Mouse (Mus musculus) layer of hippocampus, adult 11-12 months (tissue): Measurements from ENCODE around the gene Gm20388.

Experiments
- DNase-seq: peaks from one replicate; pipeline ENCODE4 v3.0.0; 2022; ENCODE audit warnings: low spot score

Gm20388 gene

DNA sequence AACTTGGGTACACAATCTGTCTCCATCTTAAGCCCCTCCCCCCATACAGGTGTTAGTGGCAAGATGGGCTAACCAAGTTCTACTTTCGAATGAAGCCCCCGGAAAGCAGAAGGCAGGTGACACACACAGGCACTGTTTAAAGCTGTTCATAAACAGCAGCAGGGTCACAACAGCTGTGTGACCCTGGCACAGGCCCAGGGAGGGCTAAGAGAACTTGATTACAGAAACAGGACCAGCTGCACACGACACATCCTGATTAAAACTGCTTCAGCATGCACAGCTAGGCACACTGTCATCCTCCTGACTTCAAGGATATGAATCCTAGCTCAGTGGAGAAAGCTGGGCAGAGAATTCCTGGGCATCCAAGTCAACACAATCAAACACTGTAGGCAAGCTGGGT, 1551.5 kb downstream of the Gm20388 start:
- DNase-seq = no peak

DNA sequence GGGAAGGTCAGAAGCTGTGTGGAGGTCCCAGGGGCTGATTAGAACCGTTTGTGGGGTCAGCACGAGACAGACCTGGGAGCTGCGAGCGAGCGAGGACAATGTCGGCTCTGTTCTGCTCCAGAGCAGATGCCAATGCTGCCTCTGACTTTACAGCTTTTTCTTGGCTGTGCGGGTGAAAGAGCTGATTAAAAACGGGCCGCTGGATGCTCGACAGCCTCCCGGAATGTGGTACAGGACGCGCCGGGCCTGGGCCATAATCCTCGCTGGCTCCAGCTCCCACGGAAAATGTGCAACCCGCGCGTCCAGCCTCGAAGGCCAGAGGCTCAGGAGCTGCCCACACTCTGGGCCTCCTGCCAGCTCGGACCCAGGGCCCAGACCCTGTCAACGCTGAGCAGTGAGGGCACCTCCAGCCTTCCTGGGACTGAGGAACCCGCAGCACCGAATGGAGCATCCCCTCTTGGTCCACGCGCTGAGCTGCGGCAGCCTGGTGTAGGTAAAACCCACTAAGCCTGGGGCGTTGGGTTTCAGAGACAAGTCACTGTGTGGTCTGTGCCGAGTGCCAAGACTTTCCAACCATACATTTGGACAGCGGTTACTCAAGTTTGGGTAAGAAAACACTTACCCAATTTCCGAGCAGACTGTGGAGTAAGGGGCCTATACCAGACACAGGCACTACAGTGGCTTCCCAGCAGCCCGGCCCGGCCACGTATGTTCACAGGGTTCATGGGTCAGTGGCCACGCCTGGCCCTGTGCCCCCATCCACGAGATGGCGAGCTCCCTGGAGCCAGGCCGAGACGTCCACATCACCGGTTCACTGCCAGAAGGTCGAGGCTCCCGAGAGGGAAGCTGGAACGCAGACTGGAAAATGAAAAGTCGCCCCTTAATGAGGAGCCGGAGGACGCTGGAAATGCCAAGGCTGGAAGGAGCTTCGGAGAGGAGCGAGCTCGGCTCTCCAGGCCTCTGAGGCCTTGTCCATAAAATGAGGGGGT, 1557.7 kb downstream of the Gm20388 start:
- DNase-seq = no peak

- DNase-seq = no peak
Observed at GRCm38 (mm10) chr8:121474161-121474897, 1563.7 kb downstream of the Gm20388 start.

- DNase-seq = no peak
Observed at GRCm38 (mm10) chr8:121474898-121475284, 1564.2 kb downstream of the Gm20388 start.

- DNase-seq = no peak
Observed at GRCm38 (mm10) chr8:121477851-121478547, 1567.4 kb downstream of the Gm20388 start.

DNA sequence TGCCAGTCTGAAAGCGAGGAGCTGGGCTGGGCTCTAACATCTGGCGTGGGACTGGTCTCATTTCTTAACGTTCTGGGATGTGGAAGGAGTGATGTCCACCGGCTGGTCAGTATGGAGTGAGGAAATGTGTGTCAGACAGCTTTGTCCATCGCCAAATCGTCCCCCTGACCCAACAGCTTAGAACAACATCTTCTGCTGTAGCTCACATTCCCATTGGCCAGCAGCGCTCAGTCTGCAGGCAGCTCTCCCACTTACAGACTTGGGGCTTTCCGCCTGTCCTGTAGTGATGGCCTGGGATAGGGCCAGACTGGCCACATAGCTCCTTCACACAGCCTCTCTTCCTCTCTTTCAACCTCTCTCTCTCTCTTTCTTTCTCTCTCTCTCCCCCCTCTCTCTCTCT, 1568.5 kb downstream of the Gm20388 start:
- DNase-seq = no peak

- no peak for DNase-seq
Observed at GRCm38 (mm10) chr8:121480411-121481031, 1569.9 kb downstream of the Gm20388 start.

DNA sequence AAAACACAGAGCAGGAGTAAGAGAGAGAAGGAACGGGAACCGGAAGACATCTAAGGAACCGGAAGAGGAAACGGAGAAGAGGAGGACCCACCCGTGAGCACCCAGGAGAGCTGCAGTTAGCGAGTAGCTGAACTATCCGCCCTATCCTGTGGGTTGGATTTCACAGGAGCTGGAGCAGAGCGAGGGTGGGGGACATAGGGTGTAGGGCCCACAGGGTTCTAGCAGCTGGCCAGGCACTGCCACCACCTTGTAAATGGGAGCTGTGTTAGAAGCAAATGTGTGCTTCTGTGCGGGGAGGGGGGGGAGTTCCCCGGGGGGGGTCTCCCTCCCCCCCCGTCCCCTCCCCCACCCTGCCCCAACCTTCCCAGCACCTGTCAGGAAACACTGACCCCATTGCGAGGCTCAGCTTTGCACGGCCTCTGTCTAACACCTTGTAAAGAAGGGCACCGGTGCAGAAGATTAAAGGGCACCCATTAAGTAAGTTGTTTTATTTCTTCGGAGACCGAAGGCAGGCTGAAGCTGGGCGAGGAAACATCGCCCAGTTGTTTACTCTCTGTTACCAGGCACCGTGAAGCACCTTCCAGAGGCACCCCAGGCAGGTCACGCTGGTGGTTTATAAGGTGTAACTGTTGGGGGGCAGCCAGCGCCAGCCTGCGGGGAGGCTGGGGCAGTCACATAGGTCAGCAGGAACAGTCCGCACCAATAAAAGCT, 1573.6 kb downstream of the Gm20388 start:
- DNase-seq = no peak

- DNase-seq = no peak
Observed at GRCm38 (mm10) chr8:121491633-121492032, 1581.0 kb downstream of the Gm20388 start.

DNA sequence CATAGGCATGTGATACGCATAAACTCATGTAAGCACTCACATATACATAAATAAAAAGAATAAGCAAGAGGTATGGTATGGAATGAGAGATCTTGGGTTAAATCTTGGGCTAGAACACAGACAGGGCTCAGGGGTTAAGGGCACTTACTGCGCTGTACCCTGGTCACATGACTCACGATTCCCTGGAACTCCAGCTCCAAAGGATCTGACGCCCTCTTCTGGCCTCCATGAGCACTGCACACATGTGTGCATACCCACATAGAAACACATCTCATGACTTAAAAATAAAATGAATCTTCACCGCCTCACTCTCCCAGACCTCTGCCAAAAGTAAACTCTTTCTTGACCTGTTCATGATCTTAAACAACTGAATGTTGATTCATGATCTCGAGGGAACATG, 1587.0 kb downstream of the Gm20388 start:
- no peak for DNase-seq

- no peak for DNase-seq
Observed at GRCm38 (mm10) chr8:121511751-121512150, 1601.1 kb downstream of the Gm20388 start.

DNA sequence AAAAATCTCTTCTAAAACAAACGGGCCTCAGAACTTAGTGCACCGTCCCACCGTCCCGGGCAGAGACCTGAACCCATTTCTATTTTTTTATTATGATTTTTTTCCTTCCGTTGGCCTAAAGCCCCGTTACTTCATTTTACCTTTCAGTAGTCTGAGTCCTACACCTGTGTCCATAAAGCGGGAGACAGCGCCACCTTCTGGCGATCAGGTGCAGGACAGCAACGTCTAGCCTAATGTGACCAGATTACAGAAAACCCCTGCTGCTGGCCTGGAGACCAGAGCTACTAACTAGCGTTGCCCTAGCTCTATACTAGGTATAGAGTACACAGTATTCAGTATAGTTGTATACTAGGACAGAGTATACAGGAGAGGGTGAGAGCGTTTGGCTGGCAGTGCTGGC, 1602.8 kb downstream of the Gm20388 start:
- DNase-seq = peak; percentile 83

DNA sequence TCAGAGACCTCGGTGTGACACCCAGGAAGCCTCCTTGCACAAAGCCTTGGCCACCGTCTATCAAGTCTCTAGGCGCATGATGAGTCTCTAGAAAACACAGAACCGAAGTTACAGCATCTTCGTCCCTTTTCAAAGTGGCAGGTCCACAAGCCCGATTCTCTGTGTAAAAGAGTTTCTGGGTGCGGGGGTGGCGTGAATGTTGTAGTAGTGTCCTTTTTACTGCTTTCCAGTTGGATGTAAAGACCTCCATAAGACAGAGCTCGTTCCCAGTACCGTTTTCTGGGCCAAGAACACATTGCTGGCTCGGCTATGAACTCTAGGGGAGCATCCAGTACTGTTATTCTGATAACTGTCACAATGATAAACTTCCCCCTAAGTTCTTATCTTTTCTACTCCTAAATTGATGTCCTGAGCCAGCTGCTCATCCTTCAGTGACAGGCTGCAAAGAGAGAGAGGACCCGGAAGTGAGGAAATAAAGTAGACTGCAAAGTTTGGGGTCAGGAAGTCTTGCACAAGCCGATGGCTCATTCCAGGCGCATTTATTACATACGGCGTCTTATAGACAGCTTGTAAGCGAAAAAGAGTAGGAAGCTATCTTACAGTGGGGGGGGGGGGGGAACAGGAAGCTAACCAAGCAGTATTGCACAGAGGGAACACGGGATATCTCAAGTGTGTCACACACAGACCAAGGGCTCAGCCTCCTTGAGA, 1614.6 kb downstream of the Gm20388 start:
- no peak for DNase-seq

DNA sequence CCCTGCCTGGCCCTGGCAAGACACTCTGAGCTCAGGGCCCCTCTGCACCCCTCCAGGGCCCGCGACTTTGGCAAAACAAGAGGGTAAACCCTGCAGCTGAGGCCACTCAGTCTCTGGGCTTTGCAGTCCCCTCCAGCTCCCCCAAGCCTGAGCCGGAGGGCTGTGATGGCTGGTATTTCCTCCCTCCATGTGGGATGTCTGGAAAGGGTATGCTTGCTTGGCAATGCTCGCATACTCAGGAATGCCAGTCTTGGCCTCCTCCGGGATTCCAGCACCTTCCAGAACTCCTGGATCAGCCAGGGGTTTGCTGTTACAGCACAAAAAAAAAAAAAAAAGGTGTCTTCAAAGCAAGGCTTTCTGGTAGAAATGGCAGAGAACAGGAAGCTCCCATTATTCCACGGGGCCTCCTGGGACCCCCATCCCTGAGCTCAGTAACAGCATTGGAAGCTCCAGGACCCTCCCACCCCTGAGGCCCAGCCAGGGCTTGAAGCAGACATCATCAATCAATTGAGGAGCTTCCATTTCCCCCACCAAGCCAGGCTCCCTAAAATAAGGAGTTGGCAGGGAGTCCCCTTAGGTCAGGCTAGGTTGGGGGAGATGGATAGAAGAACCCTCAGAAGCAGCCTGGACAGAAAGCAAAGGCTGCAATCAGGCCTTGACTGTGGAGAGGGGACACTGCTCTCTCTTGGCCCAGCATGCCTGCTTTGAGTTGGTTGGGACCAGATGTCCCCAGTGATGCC, 1616.3 kb downstream of the Gm20388 start:
- no peak for DNase-seq

DNA sequence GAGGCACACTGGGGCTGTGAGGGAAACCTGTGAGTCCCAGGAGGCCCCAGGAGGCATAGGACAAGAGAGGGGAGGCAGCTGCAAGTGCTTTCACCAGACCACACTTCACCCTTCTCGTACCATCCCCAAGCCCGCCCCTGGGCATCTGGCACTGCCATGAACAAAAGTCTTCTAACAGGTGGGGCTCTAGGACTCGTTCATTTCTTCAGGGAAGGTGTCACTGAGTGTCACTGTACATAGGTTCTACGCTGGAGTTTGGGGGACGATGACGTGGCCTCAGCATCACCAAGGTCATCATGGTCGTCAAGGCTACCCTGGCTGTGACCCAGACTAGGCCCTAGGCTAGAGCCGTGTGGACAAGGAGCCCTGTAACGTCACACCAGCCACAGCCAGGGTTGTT, 1617.1 kb downstream of the Gm20388 start:
- no peak for DNase-seq

- DNase-seq = no peak
Observed at GRCm38 (mm10) chr8:121528790-121529189, 1618.1 kb downstream of the Gm20388 start.

- no peak for DNase-seq
Observed at GRCm38 (mm10) chr8:121530639-121531038, 1620.0 kb downstream of the Gm20388 start.

DNA sequence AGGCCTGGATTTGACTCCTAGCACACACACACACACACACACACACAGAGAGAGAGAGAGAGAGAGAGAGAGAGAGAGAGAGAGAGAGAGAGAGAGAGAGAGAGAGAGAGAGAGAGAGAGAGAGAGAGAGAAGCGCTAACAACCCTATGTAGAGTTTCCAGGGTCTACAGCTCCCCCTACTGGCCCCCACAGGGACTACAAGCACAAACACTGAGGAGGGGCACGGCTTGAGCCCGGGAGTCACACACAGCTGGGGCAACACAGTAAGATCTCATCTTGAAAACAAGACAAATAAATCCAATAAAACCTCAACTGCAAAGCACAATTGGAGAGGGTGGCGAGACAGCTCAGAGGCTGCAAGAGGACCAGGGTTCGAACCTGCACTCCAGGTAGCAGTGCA, 1621.7 kb downstream of the Gm20388 start:
- DNase-seq = no peak

DNA sequence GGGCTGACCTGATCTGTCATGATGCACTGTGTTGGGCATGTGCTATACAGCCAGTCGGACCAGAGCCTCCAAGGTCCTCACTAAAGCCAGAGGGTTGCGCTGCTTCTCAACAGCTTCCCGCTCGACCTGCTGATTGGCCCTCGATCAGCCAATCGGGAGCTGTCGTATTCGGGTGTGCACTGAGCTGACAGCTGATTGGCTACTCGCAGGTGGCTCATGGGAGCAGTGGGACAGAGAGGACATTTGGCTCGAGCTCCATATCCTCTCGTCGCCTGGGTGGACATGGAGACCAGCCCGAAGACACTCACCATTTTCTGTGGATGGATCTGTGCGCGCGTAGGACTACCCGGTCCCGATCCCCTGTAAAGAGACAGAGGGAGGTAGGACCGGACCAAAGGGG, 1631.2 kb downstream of the Gm20388 start:
- DNase-seq = no peak

DNA sequence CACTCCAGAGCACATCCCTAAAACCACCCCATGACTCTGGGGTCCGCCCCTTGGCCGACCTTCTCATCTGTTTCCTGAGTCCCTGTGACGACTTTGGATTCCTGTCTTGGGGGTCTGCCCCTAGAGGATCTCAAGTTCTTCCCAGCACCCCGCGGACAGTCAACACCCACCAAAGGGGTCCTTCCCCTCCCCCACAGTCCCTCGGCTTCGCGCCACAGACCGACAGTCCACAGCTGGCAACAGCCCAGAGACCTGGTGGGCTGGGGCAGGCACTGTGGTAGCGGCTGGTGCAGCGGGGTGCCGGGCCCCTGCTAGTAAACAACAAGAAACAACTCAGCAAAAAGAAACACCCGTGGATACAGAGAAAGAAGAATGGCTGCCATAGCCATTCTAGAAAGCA, 1632.3 kb downstream of the Gm20388 start:
- DNase-seq = no peak
